Mouse (Mus musculus) cerebellum, postnatal 25 days (tissue): ENCODE data around the gene Med17.
"Not testable (repeated sequence)": the region's sequence is repeated elsewhere in the genome, so short reads cannot be mapped to it uniquely, and the experiment has no call there.

Experiments
- DNase-seq, 2 experiments: peaks; one replicate each; pipeline ENCODE4 v3.0.0; 2021; ENCODE audit warnings: mixed read lengths in 2 of 2

Med17 gene

DNA sequence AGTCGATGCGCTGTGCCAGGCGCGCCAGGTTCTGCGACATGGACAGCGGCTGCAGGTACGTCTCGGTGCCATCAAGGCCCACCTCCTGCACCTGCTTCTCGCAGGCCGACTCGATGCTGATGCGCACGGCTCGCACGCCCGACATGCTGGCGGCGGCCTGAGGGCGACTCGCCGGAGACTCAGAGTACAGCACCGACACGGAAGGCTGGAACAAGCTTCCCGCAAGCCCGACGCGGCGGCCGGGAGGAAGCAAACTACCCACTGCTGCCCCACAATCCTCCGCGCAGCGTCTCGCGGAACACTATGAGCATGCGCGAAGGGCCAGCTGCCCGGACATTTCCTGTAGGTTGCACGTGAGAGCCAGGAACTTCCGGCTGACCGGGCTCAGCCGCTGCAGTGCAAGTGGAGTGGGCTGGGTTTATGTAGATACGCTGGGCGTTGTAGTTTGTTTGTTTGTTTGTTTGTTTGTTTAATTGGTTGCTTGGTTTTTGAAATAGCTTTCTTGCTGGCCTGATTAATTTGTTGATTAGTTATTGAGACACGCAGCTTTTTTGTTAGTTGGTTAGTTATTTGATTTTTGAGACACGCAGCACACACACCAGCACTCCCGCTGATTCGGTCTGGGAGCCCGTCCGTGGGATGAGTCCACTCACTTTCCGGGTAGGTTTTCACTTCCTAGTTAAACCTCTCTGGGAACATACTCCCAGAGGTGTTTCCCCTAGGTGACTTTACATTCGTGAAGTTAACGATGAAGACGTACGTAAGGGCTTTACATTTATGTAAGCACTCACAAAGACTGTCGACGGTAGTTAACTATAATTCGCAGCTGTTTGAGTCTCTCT is at the start of gene Med17:
TSS of gene Med17 (minus strand) at position 283 of the 842 bp plus-strand sequence.
- peak; percentile 95 to 96 for DNase-seq

DNA sequence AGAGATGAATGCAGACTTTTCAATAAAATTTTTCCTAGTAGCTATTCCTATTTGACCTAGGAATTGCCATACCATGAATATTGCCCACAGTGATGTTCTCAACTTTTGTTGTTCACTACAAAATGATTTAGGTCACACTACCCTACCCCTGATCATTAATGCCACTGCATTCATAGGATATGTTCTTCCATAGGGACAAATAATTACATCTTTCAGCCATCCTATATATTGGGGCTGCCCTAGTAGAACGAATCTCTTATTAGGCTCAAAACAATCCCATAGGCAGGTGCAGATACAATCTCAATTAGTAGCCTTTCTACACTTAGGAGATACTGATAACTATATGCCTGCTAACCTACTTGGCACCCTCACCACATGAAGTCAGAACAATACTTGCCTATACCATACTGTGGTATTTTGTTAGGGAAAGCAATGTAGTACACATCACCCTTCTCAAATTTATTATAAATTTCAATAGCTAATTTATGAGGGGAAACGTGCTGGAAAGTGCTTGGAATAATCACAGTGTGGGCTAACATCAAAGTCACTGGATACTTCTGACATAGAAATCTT is 38.5 kb upstream of the Med17 start:
- DNase-seq: no peak

DNA sequence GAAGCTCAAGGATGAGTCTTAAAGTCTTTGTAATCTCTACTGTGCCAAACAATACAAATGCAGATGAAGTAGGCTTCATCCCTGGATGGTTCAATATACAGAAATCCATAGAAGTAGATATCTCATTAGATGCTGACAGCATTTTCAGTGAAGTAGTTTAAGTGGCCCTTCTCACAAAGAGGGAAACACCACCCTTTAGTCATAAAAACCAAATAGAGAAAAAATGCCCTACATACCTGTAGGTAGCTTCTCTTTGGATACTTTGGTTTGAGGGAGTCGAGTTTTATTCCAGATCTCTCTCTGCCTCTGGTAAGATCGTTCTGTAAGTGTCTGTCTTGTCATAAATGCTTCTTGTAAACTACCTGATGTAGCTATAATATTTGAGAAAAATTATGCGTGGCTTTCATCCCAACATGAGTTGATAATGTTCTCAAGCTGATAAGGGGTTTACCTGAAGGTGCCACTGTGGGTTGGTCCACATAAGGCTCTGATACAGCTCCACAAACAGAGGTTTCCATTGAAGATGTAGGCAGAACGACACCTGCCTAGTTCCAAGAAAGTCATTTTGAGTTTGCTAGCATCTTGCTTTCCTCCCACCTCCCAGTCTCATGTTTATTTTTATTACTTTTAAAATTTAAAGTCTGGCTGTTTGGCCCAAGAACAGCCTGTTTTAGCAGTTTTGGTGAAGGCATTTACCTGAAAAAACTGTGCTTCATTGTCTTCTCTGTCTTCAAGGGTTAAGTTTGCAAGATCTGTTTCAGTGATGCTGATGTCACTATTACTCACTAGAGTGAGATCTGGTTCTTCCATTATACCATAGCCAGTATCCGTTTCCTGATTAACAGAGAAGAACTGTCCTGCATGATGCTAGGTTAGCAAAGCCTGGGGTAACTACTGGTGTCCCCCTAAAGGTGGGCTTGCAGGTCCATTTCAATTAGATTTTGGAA is 37.8 kb upstream of the Med17 start:
- no peak for DNase-seq

DNA sequence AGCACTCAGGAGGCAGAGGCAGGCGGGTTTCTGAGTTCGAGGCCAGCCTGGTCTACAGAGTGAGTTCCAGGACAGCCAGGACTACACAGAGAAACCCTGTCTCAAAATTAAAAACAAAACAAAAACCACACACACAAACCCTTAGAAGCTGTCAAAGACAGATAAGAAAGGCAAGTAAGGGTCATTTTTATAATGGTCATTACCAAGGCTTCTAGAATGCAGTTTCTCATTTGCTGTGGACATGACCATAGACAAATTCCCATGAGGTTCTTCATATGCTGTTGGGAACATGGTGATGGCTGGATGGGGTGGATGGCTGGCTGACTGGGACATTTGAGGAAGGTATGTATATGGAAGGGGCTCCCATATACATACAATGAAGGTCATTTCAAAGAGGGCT is 36.6 kb upstream of the Med17 start:
- DNase-seq: not testable (repeated sequence)

DNA sequence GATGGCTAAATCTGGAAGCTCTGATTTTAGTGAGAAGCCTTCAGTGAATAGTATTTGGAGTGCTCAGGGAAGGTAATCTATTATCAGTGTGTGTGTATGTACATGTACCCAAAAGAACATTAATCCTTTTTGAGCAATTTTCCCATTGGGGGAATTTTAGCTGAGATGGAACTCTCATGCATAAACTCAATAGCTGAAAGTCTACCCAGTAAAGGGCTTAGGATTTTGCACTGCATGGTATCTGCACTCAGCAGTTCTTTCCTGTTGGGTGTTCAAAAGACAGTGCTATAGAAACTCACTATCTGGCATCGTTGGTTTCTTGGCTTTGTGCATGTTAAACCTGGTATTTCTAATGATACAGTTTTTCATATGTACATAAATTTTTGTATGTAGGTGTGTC is 34.9 kb upstream of the Med17 start:
- DNase-seq: no peak

DNA sequence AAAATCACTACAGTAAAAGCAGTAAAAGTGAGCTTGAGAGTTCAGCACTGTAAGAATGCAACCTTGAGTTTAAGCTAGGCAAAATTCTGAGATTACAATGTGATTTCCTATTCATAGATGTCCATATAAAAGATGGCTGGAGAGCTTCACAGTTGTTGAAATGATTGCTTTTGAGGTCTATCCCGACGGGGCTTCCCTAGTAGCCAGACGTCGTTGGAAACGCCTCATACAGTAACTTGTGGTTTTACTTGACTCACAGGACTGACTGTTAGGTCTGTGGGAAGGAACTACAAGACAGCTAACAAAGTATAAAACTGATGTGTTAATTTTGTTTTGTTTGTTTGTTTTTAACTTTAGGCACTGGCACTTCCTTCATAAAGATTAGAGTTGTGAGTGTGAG is 33.9 kb upstream of the Med17 start:
- DNase-seq: no peak

DNA sequence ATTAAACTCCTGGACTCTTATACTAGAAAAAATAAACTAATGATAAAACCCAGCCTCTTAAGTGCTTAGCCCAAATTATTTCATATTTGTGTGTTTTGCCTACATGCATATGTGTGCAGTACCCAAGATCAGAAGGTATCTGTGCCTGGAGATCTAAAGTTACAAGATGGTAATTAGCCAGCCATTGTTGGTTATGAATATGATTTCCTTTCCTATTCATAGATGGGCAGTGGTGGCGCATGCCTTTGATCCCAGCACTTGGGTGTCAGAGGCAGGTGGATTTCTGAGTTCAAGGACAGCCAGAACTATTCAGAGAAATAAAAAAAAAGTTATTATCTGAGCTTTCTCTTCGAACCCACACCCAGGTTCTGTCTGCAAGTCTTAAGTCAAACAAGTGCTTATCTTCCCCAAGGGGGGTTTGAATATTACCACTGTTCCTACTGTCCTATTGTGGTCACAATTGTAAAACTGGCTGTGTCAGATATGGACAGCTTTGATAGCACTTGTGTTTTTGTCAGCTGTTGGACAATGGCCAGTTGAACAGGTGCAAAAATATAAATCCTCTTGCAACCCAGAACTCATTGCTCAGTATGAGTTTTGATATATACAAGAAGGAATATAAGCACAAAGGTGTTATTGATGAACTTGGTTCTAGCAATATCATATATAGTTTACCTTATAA is 32.5 kb upstream of the Med17 start:
- DNase-seq: peak in 1 of 2 experiments; percentile 18

DNA sequence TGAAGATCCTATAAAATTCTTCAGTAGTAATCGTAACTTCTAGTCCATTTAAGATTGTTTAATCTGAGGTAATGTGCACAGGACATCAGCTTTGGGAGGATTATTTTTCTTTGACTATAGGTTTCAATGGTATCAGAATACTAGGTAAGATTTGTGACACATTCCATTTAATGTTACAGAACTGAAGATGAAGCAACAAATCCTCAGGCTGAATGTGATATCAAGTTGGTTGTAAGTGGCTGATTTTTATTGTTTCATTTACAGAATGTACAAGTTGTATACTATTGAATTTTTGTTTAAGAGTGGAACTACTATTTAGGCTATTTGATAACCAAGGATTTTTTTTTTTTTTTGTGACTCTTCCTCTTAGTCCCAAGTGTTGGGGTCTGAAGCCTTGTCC is 30.4 kb upstream of the Med17 start:
- DNase-seq: no peak

DNA sequence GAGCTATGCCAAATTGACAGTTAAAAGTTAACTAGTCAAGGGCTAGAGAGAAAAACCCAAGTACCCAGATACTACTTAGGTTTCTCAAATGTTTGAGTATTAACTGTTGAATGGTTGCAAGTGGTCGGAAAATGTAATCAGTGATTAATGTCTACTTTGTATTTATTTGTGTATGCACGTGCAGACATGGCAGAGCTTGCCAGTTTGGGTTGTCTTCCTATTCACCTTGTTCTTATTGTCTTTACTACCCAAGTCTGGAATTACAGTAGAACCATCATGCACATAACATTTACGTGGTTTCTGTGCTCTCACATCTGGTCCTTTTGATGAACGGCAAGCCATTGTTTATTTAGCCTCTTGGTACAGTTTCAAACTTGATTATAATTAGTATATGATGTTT is 29.7 kb upstream of the Med17 start:
- no peak for DNase-seq

DNA sequence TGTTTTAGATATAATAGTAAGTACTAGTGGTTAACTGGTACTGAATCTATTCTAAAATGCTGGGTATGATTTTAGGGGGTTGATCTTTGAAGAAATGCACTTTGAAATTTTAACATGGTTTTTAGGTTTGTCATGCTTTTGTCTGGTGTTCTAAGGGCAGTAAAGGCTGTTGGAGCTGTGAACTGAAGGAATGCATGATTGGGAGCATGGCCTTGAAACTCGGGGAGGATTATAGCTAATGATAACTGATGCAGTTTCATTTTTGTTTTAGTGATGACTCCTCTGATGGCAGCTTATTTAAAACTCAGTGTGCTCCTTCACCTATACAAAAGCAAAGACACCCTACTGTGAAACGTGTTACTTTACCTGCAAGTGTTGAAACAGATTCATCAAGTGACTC is 28.5 kb upstream of the Med17 start:
- no peak for DNase-seq

DNA sequence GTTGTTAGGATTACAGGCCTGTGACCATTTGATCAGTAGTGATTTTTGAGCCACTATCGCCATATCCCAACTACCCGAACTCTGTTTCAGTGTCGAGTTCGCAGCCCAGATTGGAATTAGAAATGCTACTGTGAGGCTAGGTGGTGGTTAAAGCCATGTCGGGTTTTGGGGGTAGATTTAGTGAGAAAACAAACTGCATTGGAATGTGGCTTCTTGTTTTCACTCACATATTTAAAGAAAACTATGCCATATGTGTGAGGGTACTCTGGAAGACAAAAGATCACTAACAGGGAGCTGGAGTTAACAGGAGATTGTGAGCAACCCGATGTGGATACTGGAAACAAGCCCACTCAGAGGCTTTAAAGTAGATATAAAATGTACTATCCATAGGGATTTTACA is 27.5 kb upstream of the Med17 start:
- no peak for DNase-seq

DNA sequence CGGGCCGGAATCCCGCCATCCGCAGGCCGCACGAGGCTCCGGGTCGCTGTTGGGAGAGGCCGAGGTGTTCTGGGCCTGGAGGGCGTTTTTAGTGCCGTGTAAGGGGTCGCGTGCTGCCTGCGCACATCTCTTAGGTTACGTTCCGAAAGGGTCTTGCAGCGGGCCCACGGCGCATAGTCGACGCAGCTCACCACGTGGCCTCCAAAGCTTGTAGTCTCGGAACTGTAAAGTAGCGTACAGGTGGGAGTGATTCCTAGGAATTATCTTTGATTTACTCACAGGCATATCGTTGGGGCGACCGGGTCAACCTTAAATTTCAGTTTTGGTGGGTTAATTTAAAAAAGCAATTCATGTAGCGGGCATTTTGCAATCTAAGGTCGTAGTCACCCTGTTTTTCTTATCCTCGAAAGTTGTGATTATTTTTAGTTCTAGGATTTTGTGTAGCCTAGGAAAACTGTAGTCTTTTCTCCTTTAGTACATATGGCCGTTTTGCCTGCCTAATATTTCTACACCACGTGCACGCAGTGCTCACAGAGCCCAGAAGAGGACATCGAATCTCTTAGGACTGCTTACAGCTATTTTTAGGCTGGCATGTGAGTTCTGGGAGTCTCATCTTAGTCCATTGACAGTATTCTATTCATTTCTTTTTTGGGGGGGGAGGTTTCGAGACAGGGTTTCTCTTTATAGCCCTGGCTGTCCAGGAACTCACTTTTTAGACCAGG is 26.8 kb upstream of the Med17 start, which contains the start of gene 4931406C07Rik:
TSS of gene 4931406C07Rik (minus strand) at position 51 of the 722 bp plus-strand sequence.
- no peak for DNase-seq

DNA sequence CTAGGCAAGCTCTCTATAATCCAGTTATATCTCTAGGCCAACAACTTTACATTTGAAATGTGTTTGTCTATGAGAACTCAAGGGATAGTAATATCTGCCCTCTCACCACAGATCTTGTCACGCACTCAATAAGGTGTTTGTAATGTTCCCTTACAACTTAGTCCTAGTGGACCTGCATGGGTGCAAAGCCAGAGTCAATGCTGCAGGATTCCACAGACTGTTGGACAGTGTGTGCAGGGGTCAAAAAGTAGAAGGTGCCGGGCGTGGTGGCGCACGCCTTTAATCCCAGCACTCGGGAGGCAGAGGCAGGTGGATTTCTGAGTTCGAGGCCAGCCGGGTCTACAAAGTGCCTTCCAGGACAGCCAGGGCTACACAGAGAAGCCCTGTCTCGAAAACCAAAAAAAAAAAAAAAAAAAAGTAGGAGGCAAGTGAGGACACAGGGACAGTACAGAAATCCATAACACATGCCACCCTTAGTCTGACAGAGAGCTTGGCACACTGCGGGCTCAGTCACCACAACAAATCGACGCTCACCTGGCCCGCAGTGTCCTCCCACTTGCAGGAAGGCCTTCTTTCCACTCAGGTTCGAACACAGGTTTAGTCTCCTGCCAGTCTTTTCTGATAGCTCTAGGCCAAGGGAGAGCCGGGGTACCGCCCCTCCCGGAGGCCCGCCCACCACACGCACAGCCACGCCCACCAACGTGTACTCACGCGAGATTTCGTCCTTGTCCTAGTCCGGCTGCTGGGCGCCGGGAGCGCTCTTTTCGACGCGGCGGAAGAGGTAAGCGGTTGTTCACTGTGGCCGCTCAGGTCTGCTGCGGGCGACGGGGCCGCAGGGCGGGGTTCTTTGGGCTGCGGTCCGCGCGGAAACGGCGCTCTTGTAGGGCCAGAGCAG is 26.0 kb upstream of the Med17 start, which contains the start of gene Taf1d:
TSS of gene Taf1d (plus strand) at position 712 of the 895 bp plus-strand sequence.
- peak; percentile 97 to 99 for DNase-seq

DNA sequence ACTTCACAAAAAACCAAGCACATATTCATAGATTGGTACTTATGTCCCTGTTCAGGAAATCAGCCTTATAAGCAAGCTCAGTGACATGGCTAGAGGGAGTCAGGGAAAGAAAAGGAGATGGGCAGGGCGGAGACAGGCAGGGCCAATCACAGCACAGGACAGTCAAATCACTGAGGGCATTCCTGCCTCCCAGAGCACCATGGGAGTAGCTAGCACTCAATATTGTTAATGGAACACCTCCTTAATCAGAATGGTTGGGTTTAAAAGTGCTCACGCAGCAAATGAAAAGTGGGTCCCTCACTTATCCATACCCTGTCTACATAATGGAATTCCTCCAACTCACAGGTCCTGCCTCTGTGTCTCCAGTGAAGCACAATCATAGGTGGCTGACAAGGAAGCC is 23.1 kb upstream of the Med17 start:
- no peak for DNase-seq

DNA sequence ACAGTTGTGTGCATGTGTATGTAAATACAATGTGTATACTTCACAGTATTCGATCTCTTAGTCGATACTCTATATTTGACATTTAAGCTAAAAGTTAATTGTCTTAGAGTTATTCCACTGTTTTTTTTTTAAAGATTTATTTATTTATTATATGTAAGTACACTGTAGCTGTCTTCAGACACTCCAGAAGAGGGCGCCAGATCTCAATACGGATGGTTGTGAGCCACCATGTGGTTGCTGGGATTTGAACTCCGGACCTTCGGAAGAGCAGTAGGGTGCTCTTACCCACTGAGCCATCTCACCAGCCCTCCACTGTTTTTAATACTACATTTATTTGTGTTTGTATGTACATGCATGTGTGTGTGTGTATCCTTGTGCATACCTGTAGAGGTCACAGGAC is 22.3 kb upstream of the Med17 start:
- not testable (repeated sequence) for DNase-seq

DNA sequence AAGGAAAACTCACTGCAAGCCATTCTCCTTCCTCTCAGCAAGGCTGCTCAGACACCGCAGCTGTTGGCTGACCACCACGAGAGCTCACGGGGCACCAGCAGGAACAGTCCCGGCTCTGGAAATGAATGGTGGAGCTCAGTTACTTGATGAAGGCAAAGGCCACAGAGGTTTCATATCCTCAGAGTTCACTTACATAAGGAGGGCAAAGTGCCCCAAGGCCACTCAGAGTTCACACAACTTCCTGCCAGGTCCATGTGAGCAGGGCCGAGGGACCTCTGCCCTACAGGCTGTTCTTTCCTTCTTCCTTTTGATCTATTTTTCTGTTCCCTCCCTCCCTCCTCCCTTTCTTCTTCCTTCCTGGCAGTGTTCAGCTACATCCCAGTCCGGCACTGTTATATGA is 21.7 kb upstream of the Med17 start:
- no peak for DNase-seq

DNA sequence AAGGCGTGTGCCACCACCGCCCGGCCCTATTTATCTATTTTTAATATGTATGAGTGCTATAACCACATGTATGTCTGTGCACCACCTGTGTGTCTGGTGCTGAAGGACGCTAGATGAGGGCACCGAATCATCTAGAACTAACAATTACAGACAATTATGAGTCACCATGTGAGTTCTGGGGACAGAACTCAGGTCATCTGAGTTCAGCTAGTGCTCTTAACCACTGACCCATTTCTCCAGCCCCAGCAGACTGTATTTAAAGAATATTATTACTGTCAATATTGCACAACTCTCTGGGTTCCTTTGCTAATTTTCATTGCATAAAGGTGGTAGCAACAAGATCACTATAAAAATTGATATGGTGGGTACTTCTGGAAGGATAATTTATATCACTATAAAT is 20.3 kb upstream of the Med17 start:
- DNase-seq: no peak

DNA sequence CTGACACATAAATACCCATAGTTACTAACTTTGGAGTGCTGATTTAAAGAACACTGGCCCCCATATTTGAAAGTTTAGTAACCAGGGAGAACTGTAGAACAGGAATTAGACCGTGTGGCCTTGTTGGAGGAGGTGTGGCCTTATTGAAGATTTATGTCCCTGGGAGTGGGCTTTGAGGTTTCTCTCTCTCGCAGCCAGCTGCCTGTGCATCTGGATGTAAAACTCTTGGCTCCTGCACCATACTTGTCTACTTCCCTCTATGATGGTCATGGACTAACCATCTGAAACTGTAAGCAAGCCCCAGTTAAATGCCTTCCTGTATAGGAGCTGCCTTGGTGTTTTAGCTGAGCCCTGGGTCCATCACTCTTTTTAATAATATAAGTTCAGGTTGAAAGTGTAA is 18.7 kb upstream of the Med17 start:
- no peak for DNase-seq

DNA sequence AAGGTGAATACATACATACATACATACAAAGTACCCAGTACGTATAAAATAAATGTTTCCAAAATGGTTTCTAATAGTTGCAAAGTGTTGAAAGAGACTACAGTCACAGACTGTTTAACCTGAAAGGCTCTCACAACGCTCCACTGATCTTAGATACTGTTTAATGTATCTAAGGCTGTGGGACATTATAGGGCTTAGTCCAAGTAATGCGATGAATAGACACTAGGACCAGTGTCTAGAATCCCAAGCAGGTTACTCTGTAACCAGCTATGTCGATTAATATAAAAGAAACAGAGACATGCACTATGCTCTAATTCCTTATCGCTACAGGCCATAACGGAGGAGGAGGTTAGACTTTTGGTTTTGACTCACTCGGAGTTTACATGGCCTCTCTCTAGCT is 17.4 kb upstream of the Med17 start:
- DNase-seq: no peak

DNA sequence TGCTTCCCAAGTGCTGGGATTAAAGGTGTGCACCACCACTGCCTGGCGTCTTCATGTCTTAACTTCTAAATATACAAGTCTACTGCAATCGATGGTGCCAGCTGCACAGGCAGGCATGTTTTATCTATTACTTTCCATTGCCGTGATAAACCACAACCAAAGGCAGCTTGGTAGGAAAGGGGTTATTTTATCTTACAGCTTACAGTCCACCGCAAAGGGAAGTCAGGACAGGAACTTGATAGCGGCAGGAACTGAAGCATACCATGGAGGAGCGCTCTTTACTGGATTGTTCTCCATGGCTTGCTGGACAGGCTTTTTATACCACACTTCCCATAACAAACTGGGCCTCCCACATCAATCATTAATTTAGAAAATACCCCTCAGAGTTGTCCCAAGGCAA is 9.5 kb upstream of the Med17 start:
- DNase-seq: no peak

DNA sequence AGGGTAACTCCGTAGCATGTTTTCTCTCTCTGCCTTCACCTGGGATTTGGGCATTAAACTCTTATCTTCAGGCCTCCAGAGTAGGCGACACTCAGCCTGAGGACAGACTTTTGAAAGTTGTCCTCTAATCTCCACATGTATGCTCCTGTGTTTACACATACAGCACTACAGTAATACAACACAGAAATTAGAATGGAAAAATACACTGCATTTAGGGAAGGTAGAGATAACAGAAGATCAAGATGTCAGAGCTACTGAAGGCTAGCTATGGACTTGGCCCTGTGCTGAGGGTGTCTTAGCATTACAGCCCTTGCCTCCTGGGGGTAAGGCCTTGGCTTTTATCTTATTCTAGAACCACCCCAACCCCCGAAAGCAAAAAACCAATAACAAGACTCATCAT is 8.7 kb upstream of the Med17 start:
- DNase-seq: no peak
